Mouse (Mus musculus): ENCODE results near the gene Tmem176a. TPM values are rescaled to one million over a fixed set of nuclear protein-coding genes. Genes with fewer than 3 reads are reported as not detected.
"Not testable (repeated sequence)": the region's sequence is repeated elsewhere in the genome, so short reads cannot be mapped to it uniquely, and the experiment has no call there.

Gene Tmem176a
- polyA plus RNA-seq, 1 experiment from 2014 or later: 30.5 TPM

DNA sequence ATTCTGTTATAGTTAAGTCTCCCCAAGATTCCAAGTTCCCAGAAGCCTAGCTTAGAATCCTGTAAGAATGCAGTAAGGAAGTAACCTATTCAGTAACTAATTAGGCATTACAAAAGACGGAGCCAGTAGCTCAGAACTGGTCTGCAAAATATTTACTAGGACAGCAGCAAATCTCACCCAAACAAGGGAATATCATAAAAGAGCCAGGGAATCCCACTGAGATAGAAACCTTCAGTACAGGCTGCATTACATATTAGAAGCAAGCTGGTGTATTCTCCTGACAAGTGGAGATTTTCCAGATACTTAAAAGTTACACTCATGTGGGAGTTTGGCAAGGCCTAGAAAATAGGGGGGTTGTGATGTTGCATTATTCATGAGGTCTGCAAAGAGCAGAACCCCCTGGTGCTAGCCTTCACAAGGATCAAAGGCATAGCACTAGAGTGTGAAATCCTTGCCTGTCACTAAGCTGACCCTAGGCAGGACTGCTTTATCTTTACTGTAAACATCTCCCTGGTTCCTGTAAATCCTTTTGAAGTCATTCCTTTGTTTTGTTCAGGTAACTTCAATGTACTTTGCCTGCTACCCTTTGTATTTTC lies 25.7 kb downstream of the Tmem176a start:
- not testable (repeated sequence) for H3K36me3 ChIP-seq; H3K4me3 ChIP-seq; H3K9me3 ChIP-seq; H3K4me2 ChIP-seq; H3K27ac ChIP-seq (replicated peaks); H3K9ac ChIP-seq; H3K4me1 ChIP-seq (replicated peaks); ATAC-seq (ENCODE audit: low read depth)
- peaks cover 72% of the 10 kb centered on the region for H3K27me3 ChIP-seq
- WGBS: 9% methylated on average over 1 of the region's 1 CpGs

DNA sequence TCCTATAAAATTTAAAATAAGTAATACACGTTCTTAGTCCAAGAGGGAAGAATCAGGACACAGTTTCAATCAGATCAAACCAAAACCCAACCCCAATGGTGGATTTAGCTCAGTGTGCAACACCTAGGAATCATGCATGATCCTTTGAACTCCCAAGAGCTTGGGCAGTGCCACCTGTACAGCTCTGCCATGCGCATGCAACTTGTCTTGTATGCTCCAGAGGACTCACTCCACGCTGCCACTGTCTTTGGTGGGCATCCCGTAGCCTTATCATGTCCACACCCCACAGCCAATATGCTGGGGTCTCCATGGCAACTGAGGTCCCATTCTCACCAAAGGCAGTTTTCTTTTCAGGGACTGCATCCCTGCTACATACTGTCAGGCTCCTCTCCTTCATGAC lies 26.4 kb downstream of the Tmem176a start:
- Histone ChIP-seq H3K36me3 (no peaks in the 10 kb centered on the region), H3K4me1 (replicated peaks) (peaks cover 7% of the 10 kb centered on the region), H3K9me3 (no peaks in the 10 kb centered on the region), H3K4me3 (no peak overlapping the region), H3K27me3 (peaks cover 71% of the 10 kb centered on the region), H3K27ac (replicated peaks) (no peak overlapping the region), H3K9ac (no peak overlapping the region), H3K4me2 (no peak overlapping the region)
- ATAC-seq (ENCODE audit: low read depth): no peak; the same call in 1 of the 2 replicates
- 42% methylated on average over 4 of the region's 4 CpGs for WGBS

DNA sequence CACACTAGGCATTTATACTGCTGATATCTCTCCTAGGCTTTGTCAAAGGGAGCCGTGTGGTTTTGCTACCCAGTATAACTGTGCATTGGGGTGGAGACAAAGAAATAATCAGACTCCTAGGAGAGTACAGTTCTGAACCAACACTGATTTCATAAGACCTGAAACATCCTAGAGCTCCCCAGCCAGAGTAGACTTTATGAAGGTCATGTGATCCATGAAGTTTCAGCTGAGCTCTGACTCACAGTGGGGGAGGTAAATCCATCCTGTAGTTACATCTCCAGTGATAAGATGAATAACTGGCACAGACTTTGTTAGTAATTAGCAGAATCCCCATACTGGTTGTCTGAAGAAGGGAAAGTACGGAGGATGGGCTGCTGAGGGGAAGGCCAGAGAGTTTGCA lies 29.1 kb downstream of the Tmem176a start:
- Histone ChIP-seq H3K4me2 (no peak overlapping the region), H3K9me3 (no peaks in the 10 kb centered on the region), H3K36me3 (no peaks in the 10 kb centered on the region), H3K9ac (no peak overlapping the region), H3K27me3 (peaks cover 58% of the 10 kb centered on the region), H3K27ac (replicated peaks) (no peak overlapping the region), H3K4me1 (replicated peaks) (peaks cover 7% of the 10 kb centered on the region), H3K4me3 (no peak overlapping the region)
- WGBS: 89% methylated on average over 2 of the region's 2 CpGs
- no peak for ATAC-seq (ENCODE audit: low read depth)

DNA sequence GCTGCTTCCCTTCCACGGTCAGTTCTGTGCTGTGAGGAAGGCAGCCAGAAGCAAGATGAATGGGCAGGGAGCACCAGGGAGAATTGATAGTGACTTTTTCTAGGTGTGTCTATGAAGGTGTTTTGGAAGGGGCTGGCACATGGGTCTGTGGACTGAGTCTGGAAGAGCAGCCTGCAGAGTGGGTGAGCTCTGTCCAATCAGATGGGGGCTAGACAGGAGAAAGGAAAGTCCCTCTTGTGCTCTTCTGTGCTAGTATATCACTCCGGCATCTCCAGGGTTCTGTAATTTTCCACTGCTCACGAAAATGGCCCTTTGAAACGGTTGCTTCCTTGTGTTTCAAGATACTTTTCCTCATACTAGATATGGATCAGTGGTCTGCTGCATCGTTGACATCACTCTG lies 31.9 kb downstream of the Tmem176a start, which contains the start of gene Aoc1:
Gene Aoc1 (plus strand): TSS at position 301 of the 400 bp plus-strand sequence.
- Histone ChIP-seq H3K9me3 (no peaks in the 10 kb centered on the region), H3K9ac (no peak within 1 kb of the TSS), H3K4me1 (replicated peaks) (no peaks in the 10 kb centered on the region; the same call in 1 of the 2 replicates), H3K27ac (replicated peaks) (no peak within 1 kb of the TSS), H3K4me3 (no peak within 1 kb of the TSS), H3K4me2 (no peak within 1 kb of the TSS), H3K27me3 (peaks cover 48% of the 10 kb centered on the region), H3K36me3 (no peaks in the 10 kb centered on the region)
- no peak for ATAC-seq (ENCODE audit: low read depth)
- WGBS: 82% methylated on average over 5 of the region's 5 CpGs

DNA sequence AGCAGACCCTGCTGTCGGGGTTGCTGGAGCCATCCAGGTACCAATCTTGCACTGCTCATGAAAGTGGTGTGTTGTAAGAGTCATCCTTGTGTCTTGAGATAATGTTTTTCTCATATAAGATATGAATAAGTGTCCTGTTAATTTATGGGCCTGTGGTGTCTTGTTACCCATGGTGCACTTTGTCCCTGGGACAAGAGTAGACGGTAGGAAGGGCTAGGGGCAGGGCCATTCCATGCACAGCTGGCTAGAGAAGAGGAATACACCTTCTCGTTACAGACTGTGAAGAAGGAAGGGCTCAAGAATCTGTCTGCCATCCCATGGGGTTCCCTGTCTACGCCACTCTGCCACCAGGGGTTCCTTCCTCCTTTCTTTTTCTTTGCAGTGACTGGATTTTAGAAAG lies 33.9 kb downstream of the Tmem176a start:
- Histone ChIP-seq H3K9me3 (no peaks in the 10 kb centered on the region), H3K4me2 (no peak overlapping the region), H3K9ac (no peak overlapping the region), H3K4me3 (no peak overlapping the region), H3K27ac (replicated peaks) (no peak overlapping the region), H3K4me1 (replicated peaks) (no peaks in the 10 kb centered on the region), H3K27me3 (peaks cover 28% of the 10 kb centered on the region), H3K36me3 (no peaks in the 10 kb centered on the region)
- ATAC-seq (ENCODE audit: low read depth): no peak
- 80% methylated on average over 4 of the region's 4 CpGs for WGBS

DNA sequence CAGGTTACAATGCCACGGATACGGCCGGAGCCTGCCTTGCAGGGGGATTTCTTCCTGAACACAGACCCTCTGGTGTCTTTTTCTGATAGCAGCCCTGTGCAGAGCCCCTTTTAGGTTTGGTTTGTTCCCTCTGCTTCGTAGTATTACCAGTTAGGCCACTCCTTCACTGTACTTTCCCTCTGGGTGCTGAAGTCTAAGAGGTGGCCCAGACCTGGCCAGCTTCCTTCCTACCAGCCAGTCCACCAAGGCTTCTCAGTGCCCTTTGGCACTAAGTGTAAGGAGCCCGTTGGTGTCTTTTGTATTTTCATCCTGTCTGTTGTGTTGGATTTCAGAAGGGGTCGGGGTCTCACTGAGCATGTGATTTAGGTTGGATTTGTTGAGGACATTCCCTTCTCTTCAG lies 34.8 kb downstream of the Tmem176a start:
- Histone ChIP-seq H3K9ac (no peak overlapping the region), H3K27me3 (peaks cover 19% of the 10 kb centered on the region), H3K27ac (replicated peaks) (no peak overlapping the region), H3K4me1 (replicated peaks) (no peaks in the 10 kb centered on the region), H3K36me3 (no peaks in the 10 kb centered on the region), H3K4me3 (no peak overlapping the region), H3K4me2 (no peak overlapping the region), H3K9me3 (no peaks in the 10 kb centered on the region)
- 90% methylated on average over 6 of the region's 6 CpGs for WGBS
- ATAC-seq (ENCODE audit: low read depth): no peak

DNA sequence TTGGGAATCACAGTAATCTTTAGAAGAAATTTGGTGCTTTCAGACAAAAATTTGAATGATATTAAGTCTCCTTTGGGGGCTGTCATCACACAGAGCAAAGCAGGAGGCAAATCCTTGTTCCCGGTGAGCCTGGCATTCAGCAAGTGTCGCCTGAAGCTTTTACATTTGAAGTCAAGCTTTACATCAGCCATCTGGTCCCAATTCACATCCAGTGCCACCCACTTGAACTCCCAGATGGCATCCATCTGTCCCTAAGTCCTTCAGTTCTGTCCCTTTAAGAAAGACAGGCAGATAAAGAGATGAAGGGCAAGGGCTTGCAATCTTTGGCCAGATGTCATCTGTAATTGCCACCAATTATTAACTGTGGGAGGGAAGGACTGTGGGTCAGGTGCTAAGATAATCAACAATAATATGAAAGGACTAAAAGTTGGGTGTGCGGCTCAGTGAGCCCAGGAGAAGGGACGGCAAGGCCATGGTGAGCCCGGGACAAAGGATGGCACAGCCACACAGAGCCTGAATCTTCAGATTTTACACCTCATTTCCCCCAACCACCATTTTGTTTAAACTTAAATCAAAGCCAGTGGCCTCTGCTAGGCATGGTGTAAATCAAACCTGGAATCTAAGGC lies 35.9 kb downstream of the Tmem176a start:
- Histone ChIP-seq H3K4me2 (no peak overlapping the region), H3K9me3 (no peaks in the 10 kb centered on the region), H3K4me3 (no peak overlapping the region), H3K9ac (no peak overlapping the region), H3K27ac (replicated peaks) (no peak overlapping the region), H3K36me3 (no peaks in the 10 kb centered on the region), H3K4me1 (replicated peaks) (no peaks in the 10 kb centered on the region), H3K27me3 (peaks cover 8% of the 10 kb centered on the region; the same call in 1 of the 2 replicates)
- ATAC-seq (ENCODE audit: low read depth): no peak
- 35% methylated on average over 5 of the region's 5 CpGs for WGBS

DNA sequence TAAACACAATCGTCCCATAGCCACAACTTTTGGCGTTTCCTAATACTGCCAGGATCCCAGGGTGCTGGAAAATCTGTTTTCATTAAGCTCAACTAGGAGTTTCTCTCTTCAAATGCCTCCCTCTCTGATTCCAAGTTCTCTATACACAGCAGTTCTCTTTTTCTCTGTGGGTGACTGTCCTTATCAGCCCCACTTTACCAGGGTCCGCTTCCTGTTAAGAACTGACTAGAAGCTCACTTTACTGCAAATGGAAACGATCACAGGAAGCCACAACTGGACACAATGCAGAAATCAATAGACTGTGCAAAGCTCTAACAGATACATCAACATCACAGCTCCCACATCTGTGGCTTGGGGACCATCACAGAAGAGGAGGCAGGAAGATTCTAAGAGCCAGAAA lies 53.5 kb downstream of the Tmem176a start:
- WGBS: 86% methylated on average over 4 of the region's 4 CpGs
- no peaks in the 10 kb centered on the region for H3K27me3 ChIP-seq
- H3K27ac ChIP-seq (replicated peaks): no peak overlapping the region
- no peaks in the 10 kb centered on the region for H3K36me3 ChIP-seq
- H3K4me2 ChIP-seq: no peak overlapping the region
- H3K9me3 ChIP-seq: no peaks in the 10 kb centered on the region; the same call in 1 of the 2 replicates
- no peak overlapping the region for H3K9ac ChIP-seq
- no peak overlapping the region for H3K4me3 ChIP-seq
- no peaks in the 10 kb centered on the region for H3K4me1 ChIP-seq (replicated peaks)
- no peak for ATAC-seq (ENCODE audit: low read depth)

DNA sequence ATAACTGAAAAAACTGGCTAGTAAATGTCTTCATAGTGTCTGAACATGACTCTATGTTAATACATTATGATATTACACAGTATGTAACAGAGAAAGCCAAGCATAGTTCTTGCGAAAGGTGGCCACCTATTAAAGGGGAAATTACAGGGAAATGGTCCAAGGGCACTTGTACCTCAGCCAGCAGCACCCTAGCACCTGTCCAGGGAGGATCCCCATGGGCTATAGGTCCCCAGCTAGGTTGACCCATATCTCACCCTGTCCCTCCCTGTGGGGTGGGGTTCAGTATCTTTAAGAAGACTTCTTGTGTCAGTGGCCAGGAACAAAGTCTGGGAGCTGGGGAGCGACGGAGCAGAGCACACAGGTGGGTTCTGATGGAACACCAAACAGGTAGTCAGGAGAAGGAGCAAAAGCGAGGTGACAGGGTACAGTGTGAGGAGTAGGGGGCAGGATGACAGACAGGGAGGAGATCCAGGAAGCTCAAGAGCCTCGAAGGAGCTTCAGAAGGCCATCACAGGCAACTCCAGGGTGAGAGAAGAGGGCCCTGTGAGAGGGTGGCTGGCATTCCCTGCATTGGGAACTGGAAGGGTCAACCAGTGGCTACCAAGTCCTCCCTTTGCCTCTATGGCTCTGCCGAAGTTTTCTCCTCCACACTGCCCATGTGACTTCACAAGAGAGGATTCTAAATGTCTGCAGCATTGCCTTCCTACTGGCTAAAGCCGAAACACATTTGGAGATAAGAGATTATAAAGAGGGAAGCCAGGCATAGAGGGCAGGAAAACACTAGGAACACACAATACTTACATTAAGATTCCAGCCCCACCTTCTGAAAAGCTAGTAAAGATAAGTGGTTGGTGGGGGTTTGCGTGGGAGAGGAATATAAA lies 54.5 kb downstream of the Tmem176a start:
- no peak overlapping the region for H3K4me3 ChIP-seq
- H3K9ac ChIP-seq: no peak overlapping the region
- H3K27ac ChIP-seq (replicated peaks): no peak overlapping the region
- H3K4me1 ChIP-seq (replicated peaks): no peaks in the 10 kb centered on the region
- no peak for ATAC-seq (ENCODE audit: low read depth)
- whole genome bisulfite sequencing: 89% methylated on average over 8 of the region's 8 CpGs
- H3K36me3 ChIP-seq: no peaks in the 10 kb centered on the region
- no peaks in the 10 kb centered on the region; the same call in 1 of the 2 replicates for H3K9me3 ChIP-seq
- H3K27me3 ChIP-seq: no peaks in the 10 kb centered on the region
- H3K4me2 ChIP-seq: no peak overlapping the region

DNA sequence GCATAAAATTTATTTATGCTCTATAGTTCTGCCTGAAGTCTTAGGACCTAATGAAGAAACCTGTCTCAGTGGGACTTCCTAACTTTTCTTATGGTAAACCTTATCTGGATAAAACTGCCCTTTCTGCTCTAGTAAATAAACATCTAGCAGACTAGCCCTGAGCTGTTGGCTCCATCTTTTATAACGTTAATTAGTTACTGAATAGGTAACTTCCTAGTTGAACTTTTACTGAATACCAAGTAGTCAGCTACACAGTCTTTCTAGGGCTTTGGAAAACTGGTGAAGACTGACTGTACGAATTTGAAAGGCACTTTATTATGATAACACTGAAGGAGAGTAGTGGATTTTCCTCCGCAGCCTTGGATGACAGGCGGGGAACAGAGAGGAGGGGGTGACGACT lies 55.2 kb downstream of the Tmem176a start:
- Histone ChIP-seq H3K4me3 (no peak overlapping the region), H3K9ac (no peak overlapping the region), H3K4me1 (replicated peaks) (no peaks in the 10 kb centered on the region), H3K27ac (replicated peaks) (no peak overlapping the region), H3K9me3 (no peaks in the 10 kb centered on the region; the same call in 1 of the 2 replicates), H3K36me3 (no peaks in the 10 kb centered on the region), H3K4me2 (no peak overlapping the region), H3K27me3 (no peaks in the 10 kb centered on the region)
- ATAC-seq (ENCODE audit: low read depth): no peak
- WGBS: 85% methylated on average over 5 of the region's 5 CpGs
